Mouse (Mus musculus): ENCODE results near the gene Fam107b.

GRCm38 (mm10) chr2:3707236-3707635, 136.9 kb downstream of the Fam107b start:
- TF ChIP-seq CTCF (IDR thresholded peaks at IDR 0.05; ENCODE audit: borderline replicate concordance, extremely low read depth, insufficient read depth, insufficient read length) = no peak
- TF ChIP-seq POLR2A (IDR thresholded peaks at IDR 0.05; ENCODE audit: borderline replicate concordance, extremely low read depth, insufficient read depth, insufficient read length, poor library complexity, severe bottlenecking) = no peak
